Mouse (Mus musculus): Measurements from ENCODE around the gene Lyrm1. TPM values are rescaled to one million over a fixed set of nuclear protein-coding genes. Genes with fewer than 3 reads are reported as not detected.

Lyrm1 gene
- polyA plus RNA-seq, 1 experiment from 2014 or later, result 9.6 TPM

GRCm38 (mm10) chr7:119898247-119898856 is 2.7 kb downstream of the Lyrm1 start:
- Histone ChIP-seq H3K27ac (ENCODE audit: low read length) (no peak overlapping the region), H3K9me3 (replicated peaks; ENCODE audit: control insufficient read depth, low read length) (no peaks in the 10 kb centered on the region), H3K36me3 (ENCODE audit: control insufficient read depth, insufficient read depth, low read length) (no peaks in the 10 kb centered on the region), H3K4me2 (ENCODE audit: low read depth, low read length) (no peak overlapping the region), H3K4me1 (ENCODE audit: control insufficient read depth, insufficient read depth, low read length) (peaks cover 8% of the 10 kb centered on the region), H3K4me3 (replicated peaks; ENCODE audit: low read length) (no peak overlapping the region), H3K9ac (ENCODE audit: low read length) (no peak overlapping the region), H3K27me3 (ENCODE audit: control insufficient read depth, insufficient read depth, low read length) (no peaks in the 10 kb centered on the region)
- WGBS, result 49% methylated on average over 1 of the region's 1 CpGs
- ATAC-seq (ENCODE audit: insufficient read depth, low FRiP score), result no peak

DNA sequence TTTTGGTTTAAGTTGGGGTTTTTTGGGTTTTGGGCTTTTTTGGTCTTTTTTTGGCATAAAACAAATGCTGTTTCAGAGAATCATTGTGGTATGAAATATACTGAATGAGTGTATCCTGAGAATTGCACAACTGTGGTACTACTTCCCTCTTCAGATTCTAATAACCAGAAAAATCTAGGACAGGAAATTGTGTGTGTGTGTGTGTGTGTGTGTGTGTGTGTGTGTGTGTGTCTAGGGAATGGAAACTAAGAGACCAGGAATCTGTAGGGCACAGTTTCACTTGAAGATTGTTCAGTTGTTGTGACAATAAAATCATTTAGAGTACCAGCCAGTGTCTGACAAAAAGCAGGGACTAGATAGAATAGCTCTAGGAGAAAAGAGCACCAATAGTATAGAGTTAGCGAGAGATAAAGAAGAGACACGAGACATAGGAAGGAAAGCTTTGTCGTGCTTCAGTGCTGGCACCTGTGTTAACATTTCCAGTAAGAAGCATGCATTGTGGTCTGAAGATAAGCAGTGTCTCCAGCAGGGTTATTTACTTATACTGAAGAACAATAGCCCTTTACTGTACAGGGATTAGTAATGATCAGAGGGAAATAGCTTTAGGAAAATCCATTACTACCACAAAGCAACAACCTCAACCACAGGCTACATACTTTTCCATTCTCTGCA is 3.9 kb downstream of the Lyrm1 start:
- Histone ChIP-seq H3K27ac (ENCODE audit: low read length) (no peak overlapping the region), H3K9ac (ENCODE audit: low read length) (no peak overlapping the region), H3K4me3 (replicated peaks; ENCODE audit: low read length) (no peak overlapping the region), H3K4me1 (ENCODE audit: control insufficient read depth, insufficient read depth, low read length) (peaks cover 3% of the 10 kb centered on the region), H3K9me3 (replicated peaks; ENCODE audit: control insufficient read depth, low read length) (no peaks in the 10 kb centered on the region), H3K27me3 (ENCODE audit: control insufficient read depth, insufficient read depth, low read length) (no peaks in the 10 kb centered on the region), H3K36me3 (ENCODE audit: control insufficient read depth, insufficient read depth, low read length) (no peaks in the 10 kb centered on the region), H3K4me2 (ENCODE audit: low read depth, low read length) (no peak overlapping the region)
- no peak for ATAC-seq (ENCODE audit: insufficient read depth, low FRiP score)
- WGBS, result 49% methylated on average over 3 of the region's 3 CpGs

- ATAC-seq (ENCODE audit: insufficient read depth, low FRiP score), result no peak
- Histone ChIP-seq H3K27ac (ENCODE audit: low read length) (no peak overlapping the region), H3K9ac (ENCODE audit: low read length) (no peak overlapping the region), H3K4me1 (ENCODE audit: control insufficient read depth, insufficient read depth, low read length) (no peaks in the 10 kb centered on the region), H3K4me2 (ENCODE audit: low read depth, low read length) (no peak overlapping the region), H3K36me3 (ENCODE audit: control insufficient read depth, insufficient read depth, low read length) (no peaks in the 10 kb centered on the region), H3K27me3 (ENCODE audit: control insufficient read depth, insufficient read depth, low read length) (no peaks in the 10 kb centered on the region), H3K4me3 (replicated peaks; ENCODE audit: low read length) (no peak overlapping the region), H3K9me3 (replicated peaks; ENCODE audit: control insufficient read depth, low read length) (no peaks in the 10 kb centered on the region)
- WGBS, result 94% methylated on average over 3 of the region's 3 CpGs
Observed at GRCm38 (mm10) chr7:119906523-119907215, 11.0 kb downstream of the Lyrm1 start.

DNA sequence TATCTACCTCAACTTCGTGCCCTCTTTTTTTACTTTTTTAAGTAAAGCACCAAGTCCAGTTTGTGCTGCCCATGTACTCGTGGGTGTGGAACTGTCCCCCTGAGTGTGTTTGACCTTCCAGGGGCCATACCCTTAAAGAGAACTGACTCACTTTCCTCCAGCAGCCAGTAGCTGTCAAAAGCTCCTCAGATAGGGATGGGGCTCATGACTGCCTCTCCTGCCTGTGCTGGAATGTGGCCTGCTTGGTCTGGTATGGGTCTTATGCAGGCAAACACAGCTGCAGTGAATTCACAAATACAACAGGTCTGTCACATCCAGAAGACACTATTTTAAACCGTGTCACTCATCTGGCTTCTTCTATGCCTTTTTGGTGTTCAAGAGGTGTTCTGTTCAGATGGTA is 16.1 kb downstream of the Lyrm1 start:
- H3K4me1 ChIP-seq (ENCODE audit: control insufficient read depth, insufficient read depth, low read length), result no peaks in the 10 kb centered on the region

GRCm38 (mm10) chr7:119920457-119920856 is 24.8 kb downstream of the Lyrm1 start:
- WGBS, result 43% methylated on average over 2 of the region's 2 CpGs
- H3K9me3 ChIP-seq (replicated peaks; ENCODE audit: control insufficient read depth, low read length), result no peaks in the 10 kb centered on the region
- no peak overlapping the region for H3K4me2 ChIP-seq (ENCODE audit: low read depth, low read length)
- no peak overlapping the region for H3K9ac ChIP-seq (ENCODE audit: low read length)
- H3K27me3 ChIP-seq (ENCODE audit: control insufficient read depth, insufficient read depth, low read length), result no peaks in the 10 kb centered on the region
- no peaks in the 10 kb centered on the region for H3K4me1 ChIP-seq (ENCODE audit: control insufficient read depth, insufficient read depth, low read length)
- no peaks in the 10 kb centered on the region for H3K36me3 ChIP-seq (ENCODE audit: control insufficient read depth, insufficient read depth, low read length)
- no peak overlapping the region for H3K4me3 ChIP-seq (replicated peaks; ENCODE audit: low read length)
- ATAC-seq (ENCODE audit: insufficient read depth, low FRiP score), result no peak
- H3K27ac ChIP-seq (ENCODE audit: low read length), result no peak overlapping the region

More for the DNA sequence above, 16.1 kb downstream of the Lyrm1 start:
- no peaks in the 10 kb centered on the region for H3K27me3 ChIP-seq (ENCODE audit: control insufficient read depth, insufficient read depth, low read length)
- H3K36me3 ChIP-seq (ENCODE audit: control insufficient read depth, insufficient read depth, low read length), result no peaks in the 10 kb centered on the region
- no peak overlapping the region for H3K27ac ChIP-seq (ENCODE audit: low read length)
- no peak overlapping the region for H3K4me3 ChIP-seq (replicated peaks; ENCODE audit: low read length)
- no peak overlapping the region for H3K9ac ChIP-seq (ENCODE audit: low read length)
- no peak overlapping the region for H3K4me2 ChIP-seq (ENCODE audit: low read depth, low read length)
- ATAC-seq (ENCODE audit: insufficient read depth, low FRiP score), result no peak
- WGBS, result 63% methylated on average over 3 of the region's 3 CpGs
- H3K9me3 ChIP-seq (replicated peaks; ENCODE audit: control insufficient read depth, low read length), result no peaks in the 10 kb centered on the region

GRCm38 (mm10) chr7:119921054-119921453 is 25.4 kb downstream of the Lyrm1 start:
- Histone ChIP-seq H3K9ac (ENCODE audit: low read length) (no peak overlapping the region), H3K27me3 (ENCODE audit: control insufficient read depth, insufficient read depth, low read length) (no peaks in the 10 kb centered on the region), H3K36me3 (ENCODE audit: control insufficient read depth, insufficient read depth, low read length) (no peaks in the 10 kb centered on the region), H3K4me2 (ENCODE audit: low read depth, low read length) (no peak overlapping the region), H3K9me3 (replicated peaks; ENCODE audit: control insufficient read depth, low read length) (no peaks in the 10 kb centered on the region), H3K4me1 (ENCODE audit: control insufficient read depth, insufficient read depth, low read length) (no peaks in the 10 kb centered on the region), H3K4me3 (replicated peaks; ENCODE audit: low read length) (no peak overlapping the region), H3K27ac (ENCODE audit: low read length) (no peak overlapping the region)
- 73% methylated on average over 4 of the region's 4 CpGs for WGBS
- no peak for ATAC-seq (ENCODE audit: insufficient read depth, low FRiP score)

DNA sequence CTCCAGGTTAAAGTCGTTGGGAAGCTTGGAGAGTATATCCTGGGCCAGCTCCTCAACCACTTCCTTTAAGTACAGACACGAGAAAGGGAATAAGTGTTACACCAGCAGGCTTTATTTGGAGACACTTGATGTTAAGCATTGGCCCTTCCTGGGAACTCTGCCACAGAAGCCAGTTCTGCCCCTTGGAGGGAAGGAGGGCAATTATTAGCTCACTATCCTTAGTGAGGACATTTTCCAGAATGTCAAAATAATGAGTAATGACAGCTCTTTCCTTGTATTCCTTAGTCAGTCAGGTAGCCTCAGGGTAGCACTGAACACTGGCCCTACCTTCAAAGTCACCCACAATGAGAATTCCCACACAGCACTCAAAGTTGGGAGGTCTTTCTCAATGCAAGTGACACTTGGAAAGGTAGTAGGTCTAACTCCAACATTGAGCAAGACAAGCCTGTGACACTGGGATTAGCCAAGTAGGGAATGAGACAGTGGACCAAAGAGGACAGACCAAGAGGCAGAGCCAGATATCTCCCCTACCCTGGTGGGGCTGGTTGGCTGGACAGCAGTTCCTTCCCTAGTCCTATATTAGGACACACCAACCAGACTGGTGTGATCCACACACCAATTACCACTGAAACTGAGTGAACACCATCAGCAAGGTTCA is 33.3 kb downstream of the Lyrm1 start:
- no peak for ATAC-seq (ENCODE audit: insufficient read depth, low FRiP score)
- no peak overlapping the region for H3K4me2 ChIP-seq (ENCODE audit: low read depth, low read length)
- no peaks in the 10 kb centered on the region for H3K4me1 ChIP-seq (ENCODE audit: control insufficient read depth, insufficient read depth, low read length)
- H3K9ac ChIP-seq (ENCODE audit: low read length), result no peak overlapping the region
- WGBS, result 58% methylated on average over 2 of the region's 2 CpGs
- H3K9me3 ChIP-seq (replicated peaks; ENCODE audit: control insufficient read depth, low read length), result no peaks in the 10 kb centered on the region
- no peak overlapping the region for H3K27ac ChIP-seq (ENCODE audit: low read length)
- H3K36me3 ChIP-seq (ENCODE audit: control insufficient read depth, insufficient read depth, low read length), result no peaks in the 10 kb centered on the region
- no peaks in the 10 kb centered on the region for H3K27me3 ChIP-seq (ENCODE audit: control insufficient read depth, insufficient read depth, low read length)
- H3K4me3 ChIP-seq (replicated peaks; ENCODE audit: low read length), result no peak overlapping the region

- ATAC-seq (ENCODE audit: insufficient read depth, low FRiP score), result no peak
- no peaks in the 10 kb centered on the region for H3K36me3 ChIP-seq (ENCODE audit: control insufficient read depth, insufficient read depth, low read length)
- no peak overlapping the region for H3K9ac ChIP-seq (ENCODE audit: low read length)
- no peaks in the 10 kb centered on the region for H3K9me3 ChIP-seq (replicated peaks; ENCODE audit: control insufficient read depth, low read length)
- no peak overlapping the region for H3K4me2 ChIP-seq (ENCODE audit: low read depth, low read length)
- H3K4me3 ChIP-seq (replicated peaks; ENCODE audit: low read length), result no peak overlapping the region
- H3K4me1 ChIP-seq (ENCODE audit: control insufficient read depth, insufficient read depth, low read length), result no peaks in the 10 kb centered on the region
- H3K27ac ChIP-seq (ENCODE audit: low read length), result no peak overlapping the region
- H3K27me3 ChIP-seq (ENCODE audit: control insufficient read depth, insufficient read depth, low read length), result no peaks in the 10 kb centered on the region
Observed at GRCm38 (mm10) chr7:119936321-119936720, 40.7 kb downstream of the Lyrm1 start.

DNA sequence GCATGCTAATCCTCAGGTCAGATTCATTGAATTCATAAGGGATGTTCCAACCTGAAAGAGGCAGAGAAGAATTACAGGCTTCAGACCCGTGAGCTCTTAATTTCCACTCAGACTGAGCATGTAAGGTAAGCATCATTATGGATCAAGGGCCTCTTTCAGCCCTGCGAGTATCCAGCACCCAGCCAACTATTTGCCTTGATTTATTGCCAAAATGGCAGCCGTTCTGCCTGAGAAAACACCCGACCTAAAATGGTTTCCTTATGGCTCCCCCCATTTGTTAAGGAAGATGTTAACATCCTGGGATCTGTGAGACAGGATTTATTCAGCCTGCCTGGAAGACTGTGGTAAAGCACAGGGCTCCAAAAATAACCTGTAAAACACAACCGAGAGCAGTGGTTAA is 41.4 kb downstream of the Lyrm1 start:
- Histone ChIP-seq H3K4me2 (ENCODE audit: low read depth, low read length) (no peak overlapping the region), H3K36me3 (ENCODE audit: control insufficient read depth, insufficient read depth, low read length) (no peaks in the 10 kb centered on the region), H3K4me1 (ENCODE audit: control insufficient read depth, insufficient read depth, low read length) (no peaks in the 10 kb centered on the region), H3K4me3 (replicated peaks; ENCODE audit: low read length) (no peak overlapping the region), H3K27me3 (ENCODE audit: control insufficient read depth, insufficient read depth, low read length) (no peaks in the 10 kb centered on the region), H3K9ac (ENCODE audit: low read length) (no peak overlapping the region), H3K9me3 (replicated peaks; ENCODE audit: control insufficient read depth, low read length) (no peaks in the 10 kb centered on the region), H3K27ac (ENCODE audit: low read length) (no peak overlapping the region)
- 61% methylated on average over 5 of the region's 5 CpGs for WGBS
- no peak for ATAC-seq (ENCODE audit: insufficient read depth, low FRiP score)
